Mouse (Mus musculus): ENCODE measurements around the gene Supt6.

Supt6 gene

DNA sequence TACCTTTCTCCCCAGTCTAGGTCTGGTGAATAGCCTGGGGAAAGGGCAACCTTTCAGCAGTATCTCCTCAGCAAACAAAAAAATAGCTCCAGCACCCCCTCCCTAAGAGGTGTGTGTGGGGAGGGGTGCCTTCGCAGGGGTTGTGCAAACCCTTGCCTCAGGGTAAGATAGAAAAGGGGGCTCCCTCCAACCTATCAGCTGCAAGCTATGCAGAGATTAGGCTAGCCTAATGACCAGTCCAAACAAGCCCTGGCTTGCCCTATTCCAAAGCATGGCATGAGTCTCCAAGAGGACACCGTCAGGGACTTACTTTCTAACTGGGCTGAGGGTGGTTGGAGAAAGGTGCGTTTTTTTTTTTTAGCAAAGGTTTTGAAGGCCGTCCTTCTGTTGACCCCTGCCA, 79.6 kb downstream of the Supt6 start:
- DNase-seq (ENCODE audit: low spot score): peak; percentile 20

DNA sequence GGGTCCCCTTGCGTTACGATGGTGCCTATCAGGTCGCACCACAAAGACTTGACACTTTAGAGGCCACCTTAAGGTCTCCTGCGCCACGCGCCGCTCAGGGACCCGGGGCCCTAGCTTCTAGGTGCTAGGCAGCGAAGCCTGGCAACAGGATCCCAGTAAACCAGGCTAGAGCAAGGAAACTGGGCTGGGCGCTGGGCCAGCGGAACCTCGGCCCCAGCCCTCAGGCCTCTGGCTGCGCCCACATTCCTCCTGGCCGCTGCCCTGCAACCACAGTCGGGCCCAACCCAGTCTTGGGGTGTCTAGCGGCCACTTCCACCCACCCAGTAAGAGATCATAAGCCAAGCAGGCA, 80.1 kb downstream of the Supt6 start:
- no peak for DNase-seq (ENCODE audit: low spot score)

DNA sequence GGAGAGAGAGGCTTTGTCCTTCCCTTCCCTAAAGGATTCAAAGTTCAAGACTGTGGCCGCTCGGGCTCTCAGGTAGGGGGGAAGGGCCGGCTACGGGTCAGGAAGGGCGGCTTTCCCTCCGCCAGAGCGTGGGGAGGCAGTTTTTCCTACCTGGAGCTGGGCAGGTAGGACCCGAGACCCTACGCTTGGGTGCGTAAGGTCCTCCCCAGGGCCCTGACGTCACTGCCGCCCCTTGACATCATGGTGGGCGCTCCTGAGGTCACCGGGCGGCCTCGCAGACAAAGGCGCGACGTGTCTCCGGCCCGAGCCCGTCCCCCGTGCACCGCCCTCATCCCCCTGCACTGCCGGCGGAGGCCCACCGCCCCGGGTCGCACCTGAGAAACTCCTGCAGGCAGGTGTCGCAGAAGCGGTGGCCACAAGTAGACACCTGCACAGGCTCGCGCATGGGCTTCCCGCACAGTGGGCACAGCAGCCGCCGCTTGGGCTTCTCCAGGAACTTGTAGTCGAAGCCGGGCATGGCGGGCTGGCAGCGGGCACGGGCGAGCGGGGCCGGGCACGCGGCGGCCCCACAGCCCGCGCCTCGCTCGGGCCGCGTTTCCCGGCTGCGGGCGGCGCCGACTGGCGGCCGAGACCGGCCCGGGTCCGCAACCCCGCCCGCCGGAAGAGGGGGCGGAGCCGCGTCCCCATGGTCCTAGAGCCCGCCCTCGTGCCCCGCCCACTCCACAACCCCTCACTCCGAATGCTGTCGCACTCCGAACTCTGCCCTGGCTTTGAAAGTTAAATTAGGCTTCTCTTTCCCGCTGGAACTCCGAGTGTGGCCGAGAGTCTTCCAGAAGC, 80.6 kb downstream of the Supt6 start, which contains the start of gene Traf4:
TSS of gene Traf4 (minus strand) at position 666 of the 837 bp plus-strand sequence.
- DNase-seq (ENCODE audit: low spot score): peak; percentile 94

DNA sequence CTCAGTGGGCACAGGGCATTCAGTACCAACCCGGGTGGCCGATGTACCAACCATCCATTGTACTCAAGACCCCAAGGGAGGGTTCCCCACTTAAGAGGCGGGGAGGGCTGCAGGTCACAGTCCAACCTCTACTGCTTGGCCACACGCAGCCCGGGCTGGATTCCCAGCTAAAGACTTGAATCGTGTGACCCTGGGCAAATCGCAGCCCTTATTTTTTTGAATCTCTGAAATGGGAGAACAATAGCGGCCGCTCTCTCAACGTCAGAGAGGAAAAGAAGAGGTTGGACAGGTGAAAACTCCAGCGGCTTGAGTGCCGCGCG, 81.2 kb downstream of the Supt6 start:
- DNase-seq (ENCODE audit: low spot score): peak; percentile 51

DNA sequence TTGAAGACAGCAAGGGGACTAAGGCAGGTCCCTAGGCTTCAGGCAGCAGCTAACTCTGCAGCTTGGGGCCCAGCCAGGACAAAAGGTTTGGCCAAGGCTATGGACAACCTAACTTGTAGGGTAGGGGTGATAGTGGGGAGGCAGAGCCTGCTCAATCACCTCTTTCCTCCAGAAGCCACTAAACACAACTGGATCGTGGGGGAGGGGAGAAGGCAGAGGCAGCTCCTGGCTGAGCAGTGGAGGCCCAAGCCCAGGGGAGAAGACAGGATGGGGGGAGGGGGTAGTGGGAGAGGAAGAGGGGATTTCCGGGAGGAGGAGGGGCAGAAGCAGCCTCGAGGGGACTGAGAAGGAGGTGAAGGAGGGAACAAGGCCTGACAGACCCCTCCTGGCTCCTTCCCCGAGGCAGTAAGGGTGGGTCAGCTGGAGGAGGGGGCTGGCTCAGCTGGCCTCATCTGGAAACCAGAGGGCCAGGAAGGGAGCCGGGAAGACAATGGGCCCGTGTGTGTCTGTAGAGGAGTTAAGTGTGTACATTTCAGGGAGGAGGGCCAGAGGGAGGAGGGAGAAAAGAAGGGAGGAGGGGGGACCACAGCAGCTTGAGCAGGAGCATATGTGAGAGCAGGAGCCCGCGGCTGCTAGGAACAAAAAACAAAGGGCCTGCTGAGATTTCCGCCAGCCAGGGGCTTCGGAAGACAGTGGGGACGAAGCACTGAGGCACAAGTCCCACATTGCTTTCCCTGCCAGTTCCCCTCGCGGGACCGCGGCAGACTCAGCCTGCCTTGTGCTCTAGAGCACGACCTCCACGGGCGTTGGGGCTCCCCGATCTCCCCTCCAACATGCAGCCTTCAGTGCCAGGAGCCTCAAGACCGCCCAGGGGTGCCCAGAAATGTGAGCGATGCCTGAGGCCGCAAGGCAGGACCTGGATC, 81.8 kb downstream of the Supt6 start:
- peak; percentile 93 for DNase-seq (ENCODE audit: low spot score)

DNA sequence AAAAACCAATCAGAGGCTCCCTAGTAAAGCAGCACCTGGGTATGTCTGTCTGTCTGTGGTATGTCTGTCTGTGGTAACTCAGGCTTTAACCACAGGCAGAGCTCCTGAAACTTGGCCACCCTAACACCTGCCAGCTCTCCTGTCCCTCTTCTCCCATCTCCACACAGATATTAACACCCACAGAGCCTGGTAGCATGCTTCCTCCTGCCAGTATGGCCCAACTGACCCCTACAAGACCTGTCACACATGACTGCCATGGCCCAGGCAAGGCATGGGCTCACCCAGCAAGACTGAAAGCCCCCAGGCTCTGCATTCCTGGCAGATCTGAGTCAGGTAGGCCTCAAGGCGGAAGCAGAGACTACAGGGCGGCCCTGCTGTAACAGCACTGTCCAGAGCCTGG, 82.7 kb downstream of the Supt6 start:
- no peak for DNase-seq (ENCODE audit: low spot score)

GRCm38 (mm10) chr11:78162504-78162903, 83.3 kb downstream of the Supt6 start:
- DNase-seq (ENCODE audit: low spot score): no peak

- DNase-seq (ENCODE audit: low spot score): no peak
These were observed 83.8 kb downstream of the Supt6 start for GRCm38 (mm10) chr11:78161968-78162367.

- DNase-seq (ENCODE audit: low spot score): no peak
These were observed 84.6 kb downstream of the Supt6 start for GRCm38 (mm10) chr11:78161169-78161568.

GRCm38 (mm10) chr11:78160675-78161074, 85.1 kb downstream of the Supt6 start:
- DNase-seq (ENCODE audit: low spot score): no peak

DNA sequence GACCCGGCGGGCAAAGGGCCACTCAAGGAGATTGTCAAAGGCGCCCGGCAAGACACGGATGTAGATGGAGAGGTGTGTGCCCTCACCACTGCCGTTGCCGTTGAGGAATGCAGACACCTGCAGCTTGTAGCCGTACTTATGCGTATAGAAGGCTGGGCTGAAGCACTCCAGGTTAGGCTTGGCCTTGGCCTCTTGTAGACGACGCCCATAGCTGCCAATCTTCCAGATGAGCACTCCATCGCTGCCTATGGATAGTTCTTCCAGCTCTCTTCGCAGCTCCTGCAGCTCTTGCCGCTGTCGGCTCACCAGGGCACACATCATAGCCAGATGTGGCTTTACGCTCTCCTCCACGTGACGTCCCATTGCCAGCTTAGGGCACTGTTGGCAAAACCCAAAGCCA, 85.6 kb downstream of the Supt6 start:
- no peak for DNase-seq (ENCODE audit: low spot score)

- DNase-seq (ENCODE audit: low spot score): no peak
These were observed 86.2 kb downstream of the Supt6 start for GRCm38 (mm10) chr11:78159557-78159956.

DNA sequence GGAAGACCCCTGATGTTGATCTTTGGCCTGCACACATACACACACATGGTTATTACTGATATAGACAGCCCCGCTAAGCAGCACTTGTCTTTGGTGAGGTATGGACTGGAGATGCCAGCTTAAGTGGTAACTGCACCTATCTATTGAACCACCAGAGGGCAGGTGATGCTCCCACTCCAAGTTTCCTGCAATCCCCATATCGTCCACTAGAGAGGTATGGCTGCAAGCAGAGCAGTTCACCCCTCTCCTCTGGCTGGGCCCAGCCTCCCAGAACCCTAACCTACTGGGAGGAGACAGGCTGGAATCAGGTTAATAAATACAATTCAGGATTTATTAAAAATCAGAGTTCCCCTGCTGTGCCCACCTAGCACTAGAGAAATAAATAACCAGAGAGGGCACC, 86.7 kb downstream of the Supt6 start:
- DNase-seq (ENCODE audit: low spot score): peak; percentile 91
